Mouse (Mus musculus) testis, adult 2 months (tissue): ENCODE measurements around the gene Snx9. TPM values are rescaled to one million over a fixed set of nuclear protein-coding genes. Genes with fewer than 3 reads are reported as not detected.

ENCODE experiments used
- H3K27ac ChIP-seq: fragments of 200-500 bp; 2 replicates; pipeline ENCODE4 v1.5.1; 2012; ENCODE audit warnings: low read depth, low read length; ENCODE audit not compliant: control insufficient read depth, insufficient read depth
- H3K27me3 ChIP-seq: fragments of 200-500 bp; 2 replicates; pipeline ENCODE4 v1.6.1; 2012; ENCODE audit warnings: mild to moderate bottlenecking, low read length, moderate library complexity; ENCODE audit not compliant: control insufficient read depth, insufficient read depth
- H3K36me3 ChIP-seq: fragments of 200-500 bp; 2 replicates; pipeline ENCODE4 v1.6.1; 2012; ENCODE audit warnings: mild to moderate bottlenecking, low read length; ENCODE audit not compliant: control insufficient read depth, insufficient read depth
- H3K4me1 ChIP-seq: fragments of 200-500 bp; 2 replicates; pipeline ENCODE4 v1.6.1; 2012; ENCODE audit warnings: low read length; ENCODE audit not compliant: control insufficient read depth, insufficient read depth
- H3K4me3 ChIP-seq: fragments of 200-500 bp; 2 replicates; pipeline ENCODE4 v1.5.1; 2012; ENCODE audit warnings: low read depth, mild to moderate bottlenecking, low read length, moderate library complexity, mixed read lengths; ENCODE audit not compliant: control insufficient read depth
- CTCF ChIP-seq: fragments of 200-500 bp; IDR thresholded peaks from 2 replicates; pipeline ENCODE4 v1.5.1; 2012; ENCODE audit warnings: low read depth, mild to moderate bottlenecking, inconsistent platforms, low read length, moderate library complexity; ENCODE audit not compliant: control insufficient read depth, insufficient read depth, insufficient replicate concordance
- POLR2A ChIP-seq: fragments of 200-500 bp; IDR thresholded peaks from 2 replicates; pipeline ENCODE4 v1.6.1; 2012; ENCODE audit warnings: low read depth, mild to moderate bottlenecking, inconsistent platforms, low read length, moderate library complexity; ENCODE audit not compliant: control insufficient read depth
- polyA plus RNA-seq: library from polyadenylated mRNA; depleted of rRNA; stranded (reverse); fragments of >200 nt; gene quantifications from 2 replicates; pipeline ENCODE4 v1.2.3, GENCODE M21; 2012; rRNA removed

The Snx9 gene
- polyA plus RNA-seq, 1 experiment: 7.1 TPM

DNA sequence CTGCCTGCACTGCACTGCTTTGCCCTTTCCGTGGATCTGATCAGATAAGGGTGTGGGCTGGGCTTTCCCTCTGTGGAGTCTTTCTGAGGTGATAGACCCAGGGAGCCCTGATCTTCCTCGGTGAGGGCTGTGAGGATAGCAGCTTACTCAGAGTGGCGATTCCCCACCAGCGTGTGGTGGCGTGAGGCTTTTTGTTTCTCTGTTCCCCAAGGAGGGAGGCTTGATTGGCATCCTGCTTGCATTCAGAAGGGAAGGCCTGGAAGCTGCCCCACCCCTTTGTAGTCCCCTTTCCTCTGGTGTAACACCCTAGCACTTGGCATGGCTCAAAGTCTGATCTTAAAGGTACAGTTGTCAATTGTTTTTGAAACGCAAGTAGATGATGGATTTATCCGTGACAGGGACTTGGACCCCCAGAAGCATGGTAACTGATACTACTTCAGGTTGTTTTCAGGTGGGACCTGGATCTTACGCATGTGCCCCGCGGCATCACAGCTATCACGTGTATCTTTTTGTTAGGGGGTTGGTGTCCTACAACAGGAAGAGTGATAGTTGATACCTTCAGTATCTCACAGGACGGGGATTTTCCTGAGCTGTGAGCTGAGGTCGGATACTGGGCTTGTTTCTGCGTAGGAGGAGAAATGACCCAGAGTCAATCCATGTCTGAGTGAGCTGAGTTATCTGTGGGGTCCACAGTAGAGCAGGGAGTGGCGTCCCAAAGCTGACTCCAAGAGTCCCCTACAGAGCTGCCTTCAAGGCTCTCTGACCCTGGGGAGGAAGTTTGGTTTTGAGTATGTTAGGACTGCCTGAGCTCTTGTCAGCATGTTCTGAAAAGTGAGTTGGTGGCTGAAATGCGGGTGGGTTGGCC, 136.2 kb downstream of the Snx9 start:
- Histone ChIP-seq H3K4me1 (peaks cover 23% of the 10 kb centered on the region), H3K27me3 (no peaks in the 10 kb centered on the region), H3K36me3 (no peaks in the 10 kb centered on the region), H3K27ac (peak overlapping the region; percentile 65), H3K4me3 (no peak overlapping the region)
- TF ChIP-seq CTCF: no peak

- Histone ChIP-seq H3K4me3 (no peak overlapping the region), H3K36me3 (no peaks in the 10 kb centered on the region), H3K4me1 (peaks cover 23% of the 10 kb centered on the region), H3K27me3 (no peaks in the 10 kb centered on the region), H3K27ac (no peak overlapping the region; the same call in 1 of the 2 replicates)
- TF ChIP-seq POLR2A (no peak), CTCF (no peak)
Observed at GRCm38 (mm10) chr17:5977921-5978504, 136.9 kb downstream of the Snx9 start.

GRCm38 (mm10) chr17:5978505-5979077, 137.5 kb downstream of the Snx9 start:
- Histone ChIP-seq H3K27ac (no peak overlapping the region), H3K4me1 (peaks cover 23% of the 10 kb centered on the region), H3K27me3 (no peaks in the 10 kb centered on the region), H3K4me3 (no peak overlapping the region), H3K36me3 (no peaks in the 10 kb centered on the region)
- TF ChIP-seq CTCF: no peak
- no peak for TF ChIP-seq POLR2A

- Histone ChIP-seq H3K36me3 (no peaks in the 10 kb centered on the region), H3K4me3 (no peak overlapping the region), H3K4me1 (peaks cover 13% of the 10 kb centered on the region), H3K27me3 (no peaks in the 10 kb centered on the region), H3K27ac (no peak overlapping the region)
- TF ChIP-seq POLR2A: no peak
- no peak; the same call in 1 of the 2 replicates for TF ChIP-seq CTCF
Observed at GRCm38 (mm10) chr17:5980860-5981259, 139.7 kb downstream of the Snx9 start.

Other genes starting within 250 kb of the Snx9 start
- gene Synj2, start 100.0 kb downstream of the Snx9 start, polyA plus RNA-seq: 29.1 and 32.9 TPM in 2 replicates
- gene Serac1, start 238.4 kb downstream of the Snx9 start, polyA plus RNA-seq: 7.9 and 8.6 TPM in 2 replicates
- 12.0 and 13.5 TPM in 2 replicates for gene Gtf2h5, start 238.5 kb downstream of the Snx9 start, polyA plus RNA-seq